Mouse (Mus musculus) hindbrain, embryonic 10.5 days (tissue): ENCODE data around the gene Slc22a1. TPM values are rescaled to one million over a fixed set of nuclear protein-coding genes. Genes with fewer than 3 reads are reported as not detected.

ENCODE experiments used
- DNase-seq: peaks from one replicate; pipeline ENCODE4 v3.0.0-alpha.2; 2017; ENCODE audit warnings: low spot score
- H3K27ac ChIP-seq: fragments of 300-500 bp; sonication (generic); 2 replicates; pipeline ENCODE4 v1.5.1; 2016; ENCODE audit warnings: mild to moderate bottlenecking, moderate library complexity
- H3K27me3 ChIP-seq: fragments of 300-500 bp; sonication (generic); 2 replicates; pipeline ENCODE4 v1.6.1; 2016; ENCODE audit warnings: mild to moderate bottlenecking; ENCODE audit not compliant: poor library complexity, insufficient read depth, severe bottlenecking
- H3K36me3 ChIP-seq: fragments of 300-500 bp; sonication (generic); 2 replicates; pipeline ENCODE4 v1.6.1; 2016; ENCODE audit warnings: mild to moderate bottlenecking, moderate library complexity
- H3K4me1 ChIP-seq: fragments of 300-500 bp; sonication (generic); replicated peaks from 2 replicates; pipeline ENCODE4 v1.6.1; 2016; ENCODE audit warnings: mild to moderate bottlenecking
- H3K4me3 ChIP-seq: fragments of 300-500 bp; sonication (generic); 2 replicates; pipeline ENCODE4 v1.5.1; 2016; ENCODE audit warnings: mild to moderate bottlenecking, moderate library complexity
- H3K9me3 ChIP-seq: fragments of 300-500 bp; sonication (generic); 2 replicates; pipeline ENCODE4 v1.6.1; 2016; ENCODE audit warnings: mild to moderate bottlenecking, moderate library complexity
- WGBS: fragments of 180-500 bp; shearing (Covaris S2); methylation state at CpG from one replicate; pipeline ENCODE4 v1.1.7; 2016; 5-methylcytosine and 5-hydroxymethylcytosine counted together
- polyA plus RNA-seq: library from polyadenylated mRNA; unstranded; fragments of >200 nt; fragmentation: Nextera tagmentation; extraction: Ambion mirVana; gene quantifications from 2 replicates; pipeline ENCODE4 v1.2.1, GENCODE M21; 2016

Slc22a1 gene
- not detected in 2 replicates for polyA plus RNA-seq

GRCm38 (mm10) chr17:12675646-12676045, at the start of gene Slc22a1:
Gene Slc22a1, minus strand, starts transcription at chr17:12675829.
- no peak for DNase-seq
- Histone ChIP-seq H3K4me1 (no peaks in the 10 kb centered on the region), H3K4me3 (no peak within 1 kb of the TSS), H3K36me3 (peaks cover 10% of the 10 kb centered on the region; the same call in 1 of the 2 replicates), H3K27me3 (no peaks in the 10 kb centered on the region), H3K9me3 (no peaks in the 10 kb centered on the region), H3K27ac (no peak within 1 kb of the TSS)
- 88% methylated on average over 7 of the region's 7 CpGs for WGBS

DNA sequence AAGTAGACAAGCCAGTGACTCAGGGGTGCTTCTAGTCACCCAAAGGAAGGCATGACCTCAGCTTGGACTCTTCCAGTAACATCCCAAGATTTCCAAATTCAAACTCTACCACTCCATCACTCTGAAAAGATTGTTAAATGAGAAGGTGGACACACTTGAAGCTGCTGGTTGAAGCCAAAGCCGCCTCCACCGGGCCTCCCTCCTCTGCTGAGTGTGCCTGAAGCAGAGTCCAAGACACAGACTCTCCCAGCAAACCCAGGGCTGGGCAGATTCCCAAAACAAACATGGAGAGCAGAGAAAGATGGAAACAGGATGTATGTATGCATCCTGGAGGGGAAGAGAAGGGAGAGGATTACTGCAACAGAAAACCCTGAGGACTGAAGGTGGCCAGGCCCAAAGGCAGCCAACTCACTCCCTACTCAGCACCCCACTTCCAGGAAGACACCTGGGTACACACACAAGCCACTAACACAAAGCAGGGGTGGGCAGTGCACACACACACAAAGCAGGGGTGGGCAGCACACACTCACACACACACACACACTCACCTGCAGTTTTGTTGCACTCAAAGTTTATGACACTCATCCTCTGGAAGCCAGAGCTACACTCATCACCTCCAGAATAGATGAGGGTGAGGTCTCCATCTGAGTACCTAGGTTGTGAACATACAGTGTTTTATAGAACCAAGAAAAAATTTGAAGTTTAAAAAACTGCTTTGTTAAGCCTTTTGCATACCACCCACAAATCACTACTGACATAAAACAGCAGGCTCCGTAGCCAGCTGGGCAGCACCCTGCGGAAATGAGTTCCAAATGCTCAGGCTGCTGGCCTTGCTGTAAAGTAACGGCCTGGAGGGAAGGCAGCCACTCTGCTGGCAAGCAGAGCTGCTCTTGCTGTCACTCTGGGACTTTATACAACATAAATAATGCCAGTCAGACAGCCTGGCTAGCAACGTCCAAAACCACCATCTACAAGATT, 49.4 kb upstream of the Slc22a1 start:
- no peaks in the 10 kb centered on the region for H3K9me3 ChIP-seq
- H3K36me3 ChIP-seq, result peaks cover 83% of the 10 kb centered on the region
- no peak overlapping the region; the same call in 1 of the 2 replicates for H3K27ac ChIP-seq
- DNase-seq, result no peak
- WGBS, result 72% methylated on average over 6 of the region's 6 CpGs
- H3K4me1 ChIP-seq, result peaks cover 12% of the 10 kb centered on the region
- no peaks in the 10 kb centered on the region for H3K27me3 ChIP-seq
- H3K4me3 ChIP-seq, result no peak overlapping the region

GRCm38 (mm10) chr17:12723986-12724766, 48.5 kb upstream of the Slc22a1 start:
- no peak overlapping the region for H3K4me3 ChIP-seq
- 83% methylated on average over 5 of the region's 5 CpGs for WGBS
- peaks cover 83% of the 10 kb centered on the region for H3K36me3 ChIP-seq
- peaks cover 12% of the 10 kb centered on the region for H3K4me1 ChIP-seq
- peak overlapping the region; percentile 29; the same call in 1 of the 2 replicates for H3K27ac ChIP-seq
- H3K9me3 ChIP-seq, result no peaks in the 10 kb centered on the region
- no peaks in the 10 kb centered on the region for H3K27me3 ChIP-seq
- DNase-seq, result no peak

DNA sequence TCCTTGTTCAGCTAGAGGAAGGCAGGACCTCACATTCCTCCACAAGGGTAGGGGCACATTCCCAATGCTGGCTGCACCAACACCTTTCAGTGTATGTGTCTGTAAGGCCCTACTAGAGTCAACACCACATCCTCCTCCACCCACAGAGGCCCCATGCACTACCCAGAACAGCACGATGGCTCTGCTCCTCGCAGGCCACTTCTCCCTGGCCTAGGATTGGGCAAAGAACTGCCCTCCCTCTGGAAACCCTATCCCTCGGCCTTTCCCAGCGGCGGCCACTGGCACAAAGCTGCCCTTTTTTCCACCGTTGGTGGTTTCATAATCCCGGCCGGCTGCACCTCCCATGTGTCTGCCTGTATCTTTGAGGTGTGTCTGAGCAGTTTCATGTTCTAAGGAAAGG, 47.0 kb upstream of the Slc22a1 start:
- no peaks in the 10 kb centered on the region for H3K9me3 ChIP-seq
- H3K4me3 ChIP-seq, result no peak overlapping the region
- WGBS, result 56% methylated on average over 8 of the region's 8 CpGs
- no peaks in the 10 kb centered on the region for H3K27me3 ChIP-seq
- 0 out of 2 replicates have a peak overlapping the region, but pooled peaks have one; percentile 12 for H3K27ac ChIP-seq
- H3K4me1 ChIP-seq, result peaks cover 12% of the 10 kb centered on the region
- peaks cover 89% of the 10 kb centered on the region for H3K36me3 ChIP-seq
- DNase-seq, result peak; percentile 14

DNA sequence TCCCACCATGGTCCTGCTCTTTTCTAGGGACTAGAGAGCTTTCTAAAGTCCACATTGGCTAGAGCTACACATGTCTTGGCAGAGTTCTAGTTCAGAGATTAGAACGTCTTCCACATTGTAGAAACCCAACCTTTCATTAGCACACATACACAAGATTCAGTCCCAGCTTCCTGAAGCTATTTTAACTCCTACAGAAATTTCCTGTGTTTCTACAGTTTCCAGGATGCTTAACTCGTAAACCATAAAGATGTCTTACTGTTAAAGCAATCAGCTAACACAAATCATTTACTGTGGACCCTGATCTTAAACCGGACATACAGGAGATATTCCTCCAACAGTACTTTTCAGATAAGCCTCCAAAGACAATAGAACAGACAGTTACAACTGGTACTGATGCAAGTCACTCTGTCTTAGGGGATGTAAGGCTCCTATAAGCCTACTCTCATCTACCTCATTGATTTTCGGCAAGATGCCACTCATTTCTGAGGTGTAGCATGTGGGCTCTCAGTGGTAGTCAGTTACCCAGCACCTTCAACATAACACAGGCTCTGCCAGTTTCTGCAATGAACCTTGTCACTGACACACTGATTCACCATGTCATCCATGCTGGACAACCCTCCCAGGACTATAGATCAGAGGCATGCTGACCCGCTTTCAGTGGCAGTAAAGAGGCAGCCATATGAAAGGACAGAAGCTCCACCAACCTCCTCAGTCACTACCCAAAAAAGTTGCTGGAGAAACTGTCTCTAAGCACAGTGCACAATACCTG, 45.7 kb upstream of the Slc22a1 start:
- WGBS, result 88% methylated on average over 5 of the region's 5 CpGs
- Histone ChIP-seq H3K27ac (no peak overlapping the region), H3K4me1 (peaks cover 12% of the 10 kb centered on the region), H3K9me3 (no peaks in the 10 kb centered on the region), H3K36me3 (peaks cover 90% of the 10 kb centered on the region), H3K27me3 (no peaks in the 10 kb centered on the region), H3K4me3 (no peak overlapping the region)
- DNase-seq, result no peak

DNA sequence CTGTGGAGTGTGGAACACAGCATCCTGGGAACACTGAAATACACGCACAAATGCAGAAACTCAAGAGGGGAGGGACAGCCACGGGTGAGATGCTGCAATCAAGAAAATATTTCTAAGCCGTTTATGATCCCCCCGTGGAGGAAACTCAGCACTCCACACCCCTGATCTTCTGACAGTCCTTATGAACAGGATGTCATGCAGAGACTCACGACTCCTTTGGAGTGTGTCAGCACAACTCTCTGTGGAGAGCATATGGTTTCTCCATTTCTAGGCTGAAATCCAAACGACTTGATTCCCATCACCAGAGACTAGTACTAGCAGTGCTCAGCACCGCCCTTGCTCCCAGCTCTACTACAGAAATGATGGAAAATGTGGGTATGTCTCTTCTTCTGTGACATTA, 42.6 kb upstream of the Slc22a1 start:
- Histone ChIP-seq H3K4me1 (peaks cover 4% of the 10 kb centered on the region; the same call in 1 of the 2 replicates), H3K27ac (no peak overlapping the region), H3K4me3 (no peak overlapping the region), H3K27me3 (no peaks in the 10 kb centered on the region), H3K9me3 (no peaks in the 10 kb centered on the region), H3K36me3 (peaks cover 92% of the 10 kb centered on the region)
- WGBS, result 85% methylated on average over 7 of the region's 7 CpGs
- no peak for DNase-seq

GRCm38 (mm10) chr17:12717445-12717844, 41.8 kb upstream of the Slc22a1 start:
- H3K9me3 ChIP-seq, result no peaks in the 10 kb centered on the region
- no peaks in the 10 kb centered on the region for H3K27me3 ChIP-seq
- no peak overlapping the region for H3K27ac ChIP-seq
- H3K4me3 ChIP-seq, result no peak overlapping the region
- peaks cover under 1% of the 10 kb centered on the region; the same call in 1 of the 2 replicates for H3K4me1 ChIP-seq
- no peak for DNase-seq
- WGBS, result 85% methylated on average over 4 of the region's 4 CpGs
- H3K36me3 ChIP-seq, result peaks cover 95% of the 10 kb centered on the region

DNA sequence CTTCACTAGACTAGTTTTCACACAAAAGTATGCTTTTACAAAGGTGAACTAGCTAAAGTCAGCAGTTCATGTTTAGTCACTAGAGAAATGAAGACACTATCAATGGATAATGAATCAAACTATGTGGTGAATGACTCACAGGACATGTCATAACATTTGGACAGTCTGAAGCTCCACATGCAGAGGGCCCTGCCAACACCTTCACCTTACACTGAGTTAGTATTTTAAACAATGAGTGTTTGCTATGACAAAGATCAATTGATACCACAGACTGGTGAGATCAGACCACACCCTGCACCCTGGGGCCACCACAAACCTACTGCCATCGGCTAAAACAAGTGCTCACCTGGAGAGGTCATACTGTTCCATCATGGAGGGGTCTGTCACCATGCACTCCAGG, 39.4 kb upstream of the Slc22a1 start:
- Histone ChIP-seq H3K27me3 (no peaks in the 10 kb centered on the region), H3K4me3 (no peak overlapping the region), H3K36me3 (peaks cover 100% of the 10 kb centered on the region), H3K27ac (no peak overlapping the region), H3K9me3 (no peaks in the 10 kb centered on the region), H3K4me1 (no peaks in the 10 kb centered on the region)
- 81% methylated on average over 1 of the region's 1 CpGs for WGBS
- no peak for DNase-seq

DNA sequence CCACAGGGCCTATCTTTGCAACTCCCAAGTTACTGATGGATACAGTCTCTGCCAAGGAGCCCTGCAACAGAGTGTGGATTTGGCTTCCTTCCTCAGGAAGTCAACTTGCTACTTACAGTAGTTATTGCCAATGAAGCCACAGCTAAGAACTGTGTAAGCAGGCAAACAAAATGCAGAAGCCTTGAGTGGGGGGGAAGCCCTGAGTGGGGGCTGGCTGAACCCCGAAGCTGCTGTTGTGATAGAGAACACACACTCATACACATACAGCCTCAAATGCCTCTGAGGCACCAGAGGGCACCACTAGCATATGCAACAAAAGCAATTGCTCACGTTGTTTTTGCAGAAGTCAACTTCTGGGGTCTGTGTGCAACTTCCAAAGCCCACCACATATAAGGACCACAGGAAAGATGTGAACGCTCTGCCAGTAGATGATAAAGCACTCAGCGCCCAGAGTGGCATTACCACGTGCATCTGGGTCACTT, 38.5 kb upstream of the Slc22a1 start:
- Histone ChIP-seq H3K27me3 (no peaks in the 10 kb centered on the region), H3K36me3 (peaks cover 99% of the 10 kb centered on the region), H3K9me3 (no peaks in the 10 kb centered on the region), H3K4me3 (no peak overlapping the region), H3K27ac (no peak overlapping the region), H3K4me1 (no peaks in the 10 kb centered on the region)
- 85% methylated on average over 5 of the region's 5 CpGs for WGBS
- DNase-seq, result no peak

- Histone ChIP-seq H3K9me3 (no peaks in the 10 kb centered on the region), H3K27ac (no peak overlapping the region), H3K4me3 (no peak overlapping the region), H3K36me3 (peaks cover 99% of the 10 kb centered on the region), H3K4me1 (no peaks in the 10 kb centered on the region), H3K27me3 (no peaks in the 10 kb centered on the region)
- 89% methylated on average over 3 of the region's 3 CpGs for WGBS
- no peak for DNase-seq
These were observed 37.4 kb upstream of the Slc22a1 start for GRCm38 (mm10) chr17:12712993-12713392.

DNA sequence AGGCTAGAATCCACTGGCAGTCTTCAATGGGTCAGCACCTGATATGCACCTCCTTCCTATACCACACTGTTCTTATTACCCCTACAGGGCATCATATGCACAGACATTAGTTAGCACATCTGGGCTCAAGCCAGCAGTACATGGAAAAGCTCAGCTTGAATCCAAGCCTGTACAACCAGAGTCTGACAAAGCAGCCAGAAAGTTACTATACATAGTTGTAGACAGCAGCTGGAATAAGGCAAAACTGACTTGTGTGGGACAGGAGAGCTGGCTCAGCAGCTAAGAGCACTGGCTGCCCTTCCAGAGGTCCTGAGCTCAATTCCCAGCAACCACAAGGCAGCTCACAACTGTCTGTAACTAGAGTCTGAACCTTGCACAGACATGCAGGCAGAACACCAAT, 36.6 kb upstream of the Slc22a1 start:
- Histone ChIP-seq H3K27me3 (no peaks in the 10 kb centered on the region), H3K4me3 (no peak overlapping the region), H3K4me1 (no peaks in the 10 kb centered on the region), H3K9me3 (no peaks in the 10 kb centered on the region), H3K36me3 (peaks cover 99% of the 10 kb centered on the region), H3K27ac (no peak overlapping the region)
- DNase-seq, result no peak

- no peaks in the 10 kb centered on the region for H3K4me1 ChIP-seq
- H3K4me3 ChIP-seq, result no peak overlapping the region
- 93% methylated on average over 2 of the region's 2 CpGs for WGBS
- DNase-seq, result no peak
- no peak overlapping the region for H3K27ac ChIP-seq
- H3K36me3 ChIP-seq, result peaks cover 94% of the 10 kb centered on the region
- H3K9me3 ChIP-seq, result no peaks in the 10 kb centered on the region
- no peaks in the 10 kb centered on the region for H3K27me3 ChIP-seq
These were observed 35.3 kb upstream of the Slc22a1 start for GRCm38 (mm10) chr17:12710976-12711375.
